Mouse (Mus musculus): ENCODE results near the gene 2900092C05Rik. TPM values are rescaled to one million over a fixed set of nuclear protein-coding genes. Genes with fewer than 3 reads are reported as not detected.

The 2900092C05Rik gene
- not detected in 2 replicates for polyA plus RNA-seq (2012; rRNA removed; ENCODE audit: low replicate concordance)

DNA sequence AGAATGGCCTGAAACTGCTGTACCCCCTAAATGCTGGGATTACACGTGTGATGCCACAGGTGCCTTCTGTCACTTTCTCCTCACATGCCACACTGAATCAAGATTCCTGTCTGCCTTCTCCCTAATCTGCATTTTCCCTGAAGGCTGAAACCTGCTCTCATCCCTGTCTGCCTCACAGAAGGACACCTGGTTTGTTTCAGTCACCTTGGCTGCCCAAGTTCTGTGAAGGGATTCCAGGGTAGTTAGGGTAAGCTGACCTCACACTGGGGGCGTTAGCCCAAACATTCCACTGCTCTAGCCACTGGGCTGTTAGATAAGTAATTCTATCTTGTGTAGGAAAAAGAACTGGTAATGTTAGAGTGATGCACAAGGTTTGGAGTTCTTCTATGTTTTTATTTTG lies at the start of gene 2900092C05Rik:
Gene 2900092C05Rik (plus strand): TSS at position 301 of the 400 bp plus-strand sequence.

DNA sequence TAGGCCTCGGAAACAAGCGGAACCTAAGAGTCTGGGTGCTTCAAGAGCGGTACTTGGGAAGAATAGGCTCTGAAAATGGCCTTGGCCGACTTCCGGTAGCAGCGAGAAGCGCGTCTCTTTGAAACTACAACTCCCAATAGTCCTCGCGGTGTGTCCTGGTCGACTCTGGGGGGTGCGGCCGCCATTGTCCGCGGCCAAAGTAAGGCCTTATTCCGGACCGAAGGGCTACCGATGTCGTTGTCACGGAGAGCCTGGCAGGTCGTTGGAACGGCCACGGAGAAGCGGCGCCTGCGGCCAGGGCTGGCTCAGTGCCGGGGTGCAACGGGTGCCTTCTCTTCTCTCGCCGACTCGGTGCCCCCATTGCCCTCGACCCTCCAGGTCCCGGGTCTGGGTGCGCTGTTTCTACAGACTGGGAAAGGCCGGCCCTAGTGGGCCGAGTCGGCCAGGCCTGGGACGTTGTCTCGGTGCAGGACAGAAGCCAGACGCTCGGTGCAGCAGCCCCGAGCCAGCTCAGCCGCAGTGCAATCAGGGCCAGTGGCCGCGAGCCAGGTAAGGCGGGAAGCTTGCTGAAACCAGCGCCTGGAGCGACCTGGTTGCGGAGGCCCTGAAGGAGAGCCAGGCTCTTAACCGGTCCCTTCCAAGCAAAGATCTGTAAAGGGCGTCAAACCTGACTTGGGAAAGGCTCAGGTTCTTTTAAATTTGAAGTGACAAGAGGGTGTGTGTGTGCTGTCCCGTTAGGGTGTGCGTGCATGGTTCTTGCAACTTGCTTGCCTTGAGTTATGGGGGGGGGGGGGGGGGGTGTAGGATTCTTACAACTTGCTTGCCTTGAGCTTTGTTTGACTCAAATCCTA lies 33.9 kb upstream of the 2900092C05Rik start, which contains the start of gene Zfp606:
Gene Zfp606 (plus strand): TSS at position 136 of the 851 bp plus-strand sequence.

Other genes starting within 250 kb of the 2900092C05Rik start
- gene Vmn1r81, start 244.2 kb upstream of the 2900092C05Rik start, polyA plus RNA-seq (2012; rRNA removed; ENCODE audit: low replicate concordance) = not detected in 2 replicates
- gene Vmn1r82, start 212.1 kb upstream of the 2900092C05Rik start, polyA plus RNA-seq (2012; rRNA removed; ENCODE audit: low replicate concordance) = not detected in 2 replicates
- gene Vmn1r83, start 183.0 kb upstream of the 2900092C05Rik start, polyA plus RNA-seq (2012; rRNA removed; ENCODE audit: low replicate concordance) = not detected in 2 replicates
- gene Vmn1r84, start 143.2 kb upstream of the 2900092C05Rik start, polyA plus RNA-seq (2012; rRNA removed; ENCODE audit: low replicate concordance) = not detected in 2 replicates
- 0.93 and 1.9 TPM in 2 replicates for gene Zfp551, start 89.8 kb upstream of the 2900092C05Rik start, polyA plus RNA-seq (2012; rRNA removed; ENCODE audit: low replicate concordance)
- gene Zfp606, start 34.2 kb upstream of the 2900092C05Rik start, polyA plus RNA-seq (2012; rRNA removed; ENCODE audit: low replicate concordance) = 2.4 and 4.8 TPM in 2 replicates
- gene Vmn2r53, start 96.3 kb downstream of the 2900092C05Rik start, polyA plus RNA-seq (2012; rRNA removed; ENCODE audit: low replicate concordance) = under 0.01 TPM in 1 of 2 replicates, not detected in the other
- not detected in 2 replicates for gene Vmn2r54, start 127.8 kb downstream of the 2900092C05Rik start, polyA plus RNA-seq (2012; rRNA removed; ENCODE audit: low replicate concordance)
- not detected in 2 replicates for gene Vmn2r55, start 172.5 kb downstream of the 2900092C05Rik start, polyA plus RNA-seq (2012; rRNA removed; ENCODE audit: low replicate concordance)
- not detected in 2 replicates for gene Vmn2r56, start 222.5 kb downstream of the 2900092C05Rik start, polyA plus RNA-seq (2012; rRNA removed; ENCODE audit: low replicate concordance)

Data from subcutaneous adipose tissue, adult 2 months (tissue).